Mouse (Mus musculus): ENCODE data around the gene Il17c. TPM values are rescaled to one million over a fixed set of nuclear protein-coding genes. Genes with fewer than 3 reads are reported as not detected.

Il17c gene
- polyA plus RNA-seq, 1 experiment = 0.12 TPM

DNA sequence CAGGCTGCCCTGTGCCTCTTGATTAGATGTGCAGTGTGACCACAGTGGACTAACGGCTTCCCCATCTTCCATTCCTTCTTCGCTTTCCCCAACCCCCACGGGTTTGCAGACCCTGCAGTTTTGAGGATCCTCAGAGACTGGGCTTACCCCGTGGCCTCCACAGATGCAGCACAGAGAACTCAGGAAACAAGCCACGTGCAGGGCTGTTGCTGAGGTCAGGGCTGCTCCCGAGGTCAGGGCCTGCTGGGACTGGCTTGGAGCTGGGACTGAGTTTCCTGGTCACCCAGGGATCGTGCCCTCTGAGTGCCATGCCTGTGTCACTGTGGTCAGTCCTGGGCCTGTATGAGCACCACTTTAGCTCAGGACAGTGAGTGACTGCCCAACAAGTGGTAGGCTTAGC lies 43.2 kb downstream of the Il17c start:
- H3K36me3 ChIP-seq (ENCODE audit: control insufficient read depth, insufficient read depth) = no peaks in the 10 kb centered on the region
- H3ac ChIP-seq (ENCODE audit: control insufficient read depth, insufficient read length, low read depth) = no peak overlapping the region
- H3K4me3 ChIP-seq (ENCODE audit: insufficient read depth, poor library complexity, severe bottlenecking) = no peak overlapping the region
- no peaks in the 10 kb centered on the region for H3K27me3 ChIP-seq (ENCODE audit: control insufficient read depth, insufficient read depth, insufficient read length)
- H3K79me2 ChIP-seq (ENCODE audit: control insufficient read depth, insufficient read depth) = no peaks in the 10 kb centered on the region
- TF ChIP-seq FOSL1 (IDR thresholded peaks at IDR 0.05; ENCODE audit: insufficient read depth, low read length, poor library complexity, severe bottlenecking) (no peak), MAX (IDR thresholded peaks at IDR 0.05) (no peak), MYOD1 (IDR thresholded peaks at IDR 0.05; ENCODE audit: control insufficient read depth, insufficient read length, low read depth) (no peak), USF1 (IDR thresholded peaks at IDR 0.05; ENCODE audit: low read depth) (no peak), CEBPB (IDR thresholded peaks at IDR 0.05; ENCODE audit: low read depth) (no peak), CTCF (IDR thresholded peaks at IDR 0.05; ENCODE audit: control insufficient read depth, insufficient read depth, insufficient read length) (no peak), MYOG (IDR thresholded peaks at IDR 0.05; ENCODE audit: control insufficient read depth, extremely low read depth, insufficient read length) (no peak)
- no peaks in the 10 kb centered on the region for H3K79me3 ChIP-seq (ENCODE audit: low read depth)

DNA sequence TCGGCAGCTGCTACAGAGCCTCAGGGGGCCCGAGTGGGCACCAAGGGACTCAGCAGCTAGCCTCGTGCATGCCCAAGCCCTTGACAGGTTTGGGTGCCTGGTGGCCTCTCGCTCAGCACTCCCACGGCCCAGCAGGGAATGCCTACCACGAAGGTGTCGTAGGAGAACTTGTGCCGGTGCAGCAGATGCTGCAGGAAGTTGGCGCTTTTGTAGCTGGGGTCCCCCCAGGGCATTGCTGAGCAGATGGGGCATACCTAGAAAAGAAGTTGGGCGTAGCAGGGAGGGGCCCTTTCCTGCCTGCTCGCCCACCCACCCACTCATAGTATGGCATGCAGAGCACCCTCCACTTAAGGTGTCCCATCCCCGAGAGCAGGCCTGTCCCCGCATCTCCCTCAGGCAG lies 46.0 kb downstream of the Il17c start:
- Histone ChIP-seq H3K4me3 (ENCODE audit: insufficient read depth, poor library complexity, severe bottlenecking) (no peak overlapping the region), H3K79me3 (ENCODE audit: low read depth) (no peaks in the 10 kb centered on the region), H3K27me3 (ENCODE audit: control insufficient read depth, insufficient read depth, insufficient read length) (no peaks in the 10 kb centered on the region), H3ac (ENCODE audit: control insufficient read depth, insufficient read length, low read depth) (no peak overlapping the region), H3K79me2 (ENCODE audit: control insufficient read depth, insufficient read depth) (no peaks in the 10 kb centered on the region), H3K36me3 (ENCODE audit: control insufficient read depth, insufficient read depth) (no peaks in the 10 kb centered on the region)
- no peak for TF ChIP-seq MYOG (IDR thresholded peaks at IDR 0.05; ENCODE audit: control insufficient read depth, extremely low read depth, insufficient read length)
- TF ChIP-seq MAX (IDR thresholded peaks at IDR 0.05) = no peak
- no peak for TF ChIP-seq CEBPB (IDR thresholded peaks at IDR 0.05; ENCODE audit: low read depth)
- no peak for TF ChIP-seq USF1 (IDR thresholded peaks at IDR 0.05; ENCODE audit: low read depth)
- TF ChIP-seq CTCF (IDR thresholded peaks at IDR 0.05; ENCODE audit: control insufficient read depth, insufficient read depth, insufficient read length) = no peak
- no peak for TF ChIP-seq FOSL1 (IDR thresholded peaks at IDR 0.05; ENCODE audit: insufficient read depth, low read length, poor library complexity, severe bottlenecking)
- TF ChIP-seq MYOD1 (IDR thresholded peaks at IDR 0.05; ENCODE audit: control insufficient read depth, insufficient read length, low read depth) = no peak

DNA sequence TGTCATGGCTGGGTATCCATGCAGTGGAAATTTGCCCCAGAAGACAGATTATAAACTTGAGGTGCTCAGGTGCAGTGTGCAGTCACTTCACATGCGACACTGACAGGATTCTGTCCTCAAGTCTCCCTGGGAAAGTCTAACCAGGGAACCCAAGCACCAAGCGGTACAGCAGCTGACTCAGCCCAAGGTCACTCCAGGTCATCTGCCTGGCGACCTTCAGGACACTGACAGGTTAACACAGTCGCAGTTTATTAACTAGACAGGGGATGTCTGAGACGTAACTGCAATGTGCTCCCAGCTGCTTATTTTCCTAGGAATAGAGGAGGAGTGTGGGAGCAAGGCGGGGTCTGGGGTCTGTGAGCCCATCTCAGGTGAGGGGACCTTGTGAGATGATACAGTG lies 47.6 kb downstream of the Il17c start:
- peaks cover 8% of the 10 kb centered on the region for H3K36me3 ChIP-seq (ENCODE audit: control insufficient read depth, insufficient read depth)
- H3K4me3 ChIP-seq (ENCODE audit: insufficient read depth, poor library complexity, severe bottlenecking) = no peak overlapping the region
- no peaks in the 10 kb centered on the region for H3K79me3 ChIP-seq (ENCODE audit: low read depth)
- TF ChIP-seq CTCF (IDR thresholded peaks at IDR 0.05; ENCODE audit: control insufficient read depth, insufficient read depth, insufficient read length) (no peak), CEBPB (IDR thresholded peaks at IDR 0.05; ENCODE audit: low read depth) (no peak), MYOG (IDR thresholded peaks at IDR 0.05; ENCODE audit: control insufficient read depth, extremely low read depth, insufficient read length) (no peak), FOSL1 (IDR thresholded peaks at IDR 0.05; ENCODE audit: insufficient read depth, low read length, poor library complexity, severe bottlenecking) (no peak), USF1 (IDR thresholded peaks at IDR 0.05; ENCODE audit: low read depth) (no peak), MYOD1 (IDR thresholded peaks at IDR 0.05; ENCODE audit: control insufficient read depth, insufficient read length, low read depth) (no peak), MAX (IDR thresholded peaks at IDR 0.05) (no peak)
- no peak overlapping the region for H3ac ChIP-seq (ENCODE audit: control insufficient read depth, insufficient read length, low read depth)
- H3K79me2 ChIP-seq (ENCODE audit: control insufficient read depth, insufficient read depth) = peaks cover 13% of the 10 kb centered on the region
- no peaks in the 10 kb centered on the region for H3K27me3 ChIP-seq (ENCODE audit: control insufficient read depth, insufficient read depth, insufficient read length)

DNA sequence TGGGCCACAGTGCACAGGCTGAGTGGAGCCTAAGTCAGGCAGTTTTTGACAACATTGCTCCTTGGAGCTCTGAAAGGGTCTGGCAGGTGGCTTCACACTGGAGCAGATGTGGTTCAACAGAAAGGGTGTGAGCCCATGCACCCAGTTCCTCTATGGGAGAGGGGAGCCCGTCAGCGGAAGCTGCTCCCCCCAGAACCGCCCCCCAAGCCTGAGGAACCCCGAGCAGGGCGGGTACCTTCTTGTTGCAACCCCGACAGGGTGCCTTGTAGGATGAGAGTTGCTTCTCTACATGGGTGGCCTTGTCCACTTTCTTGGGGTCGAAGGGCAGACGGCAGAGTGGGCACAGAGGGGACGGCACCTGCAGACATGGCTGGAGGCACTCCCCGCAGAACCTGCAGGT lies 48.1 kb downstream of the Il17c start:
- H3K4me3 ChIP-seq (ENCODE audit: insufficient read depth, poor library complexity, severe bottlenecking) = no peak overlapping the region
- H3K79me2 ChIP-seq (ENCODE audit: control insufficient read depth, insufficient read depth) = peaks cover 18% of the 10 kb centered on the region
- no peaks in the 10 kb centered on the region for H3K27me3 ChIP-seq (ENCODE audit: control insufficient read depth, insufficient read depth, insufficient read length)
- H3ac ChIP-seq (ENCODE audit: control insufficient read depth, insufficient read length, low read depth) = no peak overlapping the region
- TF ChIP-seq MAX (IDR thresholded peaks at IDR 0.05) = no peak
- TF ChIP-seq FOSL1 (IDR thresholded peaks at IDR 0.05; ENCODE audit: insufficient read depth, low read length, poor library complexity, severe bottlenecking) = no peak
- no peak for TF ChIP-seq MYOG (IDR thresholded peaks at IDR 0.05; ENCODE audit: control insufficient read depth, extremely low read depth, insufficient read length)
- TF ChIP-seq USF1 (IDR thresholded peaks at IDR 0.05; ENCODE audit: low read depth) = no peak
- TF ChIP-seq CEBPB (IDR thresholded peaks at IDR 0.05; ENCODE audit: low read depth) = no peak
- TF ChIP-seq MYOD1 (IDR thresholded peaks at IDR 0.05; ENCODE audit: control insufficient read depth, insufficient read length, low read depth) = no peak
- no peak for TF ChIP-seq CTCF (IDR thresholded peaks at IDR 0.05; ENCODE audit: control insufficient read depth, insufficient read depth, insufficient read length)
- H3K79me3 ChIP-seq (ENCODE audit: low read depth) = peaks cover 3% of the 10 kb centered on the region
- H3K36me3 ChIP-seq (ENCODE audit: control insufficient read depth, insufficient read depth) = peaks cover 8% of the 10 kb centered on the region

DNA sequence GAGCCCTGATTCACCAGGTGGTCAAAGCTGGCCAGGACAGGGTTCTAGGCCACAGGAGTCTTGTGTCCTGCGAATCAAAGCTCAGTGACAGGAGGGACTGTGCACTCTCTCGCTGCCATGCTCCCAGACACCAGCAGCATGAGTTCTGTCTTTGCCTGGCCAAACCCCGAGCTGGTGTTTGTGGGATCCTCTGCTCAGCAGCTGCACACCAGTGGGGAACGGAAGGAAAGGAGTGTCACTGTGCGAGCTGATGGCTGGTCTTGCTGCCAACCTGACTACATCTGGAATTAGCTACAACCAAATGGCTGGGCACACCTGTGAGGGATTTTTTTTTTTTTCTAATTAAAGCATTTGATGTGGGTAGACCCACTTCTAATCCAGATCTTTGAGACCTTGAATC lies 48.9 kb downstream of the Il17c start:
- no peaks in the 10 kb centered on the region for H3K27me3 ChIP-seq (ENCODE audit: control insufficient read depth, insufficient read depth, insufficient read length)
- H3ac ChIP-seq (ENCODE audit: control insufficient read depth, insufficient read length, low read depth) = peak overlapping the region; percentile 34
- peaks cover 23% of the 10 kb centered on the region for H3K79me2 ChIP-seq (ENCODE audit: control insufficient read depth, insufficient read depth)
- no peak overlapping the region for H3K4me3 ChIP-seq (ENCODE audit: insufficient read depth, poor library complexity, severe bottlenecking)
- peaks cover 8% of the 10 kb centered on the region for H3K36me3 ChIP-seq (ENCODE audit: control insufficient read depth, insufficient read depth)
- peaks cover 4% of the 10 kb centered on the region for H3K79me3 ChIP-seq (ENCODE audit: low read depth)
- TF ChIP-seq FOSL1 (IDR thresholded peaks at IDR 0.05; ENCODE audit: insufficient read depth, low read length, poor library complexity, severe bottlenecking) (no peak), USF1 (IDR thresholded peaks at IDR 0.05; ENCODE audit: low read depth) (no peak), MAX (IDR thresholded peaks at IDR 0.05) (no peak), MYOD1 (IDR thresholded peaks at IDR 0.05; ENCODE audit: control insufficient read depth, insufficient read length, low read depth) (no peak), MYOG (IDR thresholded peaks at IDR 0.05; ENCODE audit: control insufficient read depth, extremely low read depth, insufficient read length) (no peak), CTCF (IDR thresholded peaks at IDR 0.05; ENCODE audit: control insufficient read depth, insufficient read depth, insufficient read length) (no peak), CEBPB (IDR thresholded peaks at IDR 0.05; ENCODE audit: low read depth) (no peak)

Small RNA genes within 50 kb of the gene (microRNA-seq; reads per million reads assigned to microRNA genes)
- gene Gm24366 (ENCODE audit: borderline microRNAs expressed) = not detected

Other genes with a start within 250 kb of the Il17c start
- 20.7 TPM for gene Zfpm1, start 139.9 kb upstream of the Il17c start, polyA plus RNA-seq (2012; fragmentation: generic; extraction: Trizol)
- gene Trhr2, start 61.3 kb upstream of the Il17c start, polyA plus RNA-seq (2012; fragmentation: generic; extraction: Trizol) = 0.07 TPM
- gene Zc3h18, start 45.4 kb upstream of the Il17c start, polyA plus RNA-seq (2012; fragmentation: generic; extraction: Trizol) = 43.5 TPM
- gene Cyba, start 10.9 kb downstream of the Il17c start, polyA plus RNA-seq (2012; fragmentation: generic; extraction: Trizol) = not detected
- 38.3 TPM for gene Mvd, start 21.4 kb downstream of the Il17c start, polyA plus RNA-seq (2012; fragmentation: generic; extraction: Trizol)
- 0.08 TPM for gene Snai3, start 38.7 kb downstream of the Il17c start, polyA plus RNA-seq (2012; fragmentation: generic; extraction: Trizol)
- gene Rnf166, start 54.0 kb downstream of the Il17c start, polyA plus RNA-seq (2012; fragmentation: generic; extraction: Trizol) = 22.7 TPM
- 35.6 TPM for gene Ctu2, start 54.1 kb downstream of the Il17c start, polyA plus RNA-seq (2012; fragmentation: generic; extraction: Trizol)
- gene Piezo1, start 129.3 kb downstream of the Il17c start, polyA plus RNA-seq (2012; fragmentation: generic; extraction: Trizol) = 107 TPM
- 79.5 TPM for gene Cdt1, start 146.0 kb downstream of the Il17c start, polyA plus RNA-seq (2012; fragmentation: generic; extraction: Trizol)
- gene Aprt, start 154.9 kb downstream of the Il17c start, polyA plus RNA-seq (2012; fragmentation: generic; extraction: Trizol) = 615 TPM
- gene Galns, start 189.4 kb downstream of the Il17c start, polyA plus RNA-seq (2012; fragmentation: generic; extraction: Trizol) = 9.8 TPM
- 70.2 TPM for gene Trappc2l, start 189.6 kb downstream of the Il17c start, polyA plus RNA-seq (2012; fragmentation: generic; extraction: Trizol)
- gene Pabpn1l, start 200.7 kb downstream of the Il17c start, polyA plus RNA-seq (2012; fragmentation: generic; extraction: Trizol) = not detected

Data from C2C12 (cell line).